Mouse (Mus musculus): ENCODE measurements at regions not wholly inside any gene's neighbourhood (a gene's known extent, or its start where the extent isn't known, plus 50 kb on each side); places are given as distances from the start of the nearest gene placed in this dataset.

DNA sequence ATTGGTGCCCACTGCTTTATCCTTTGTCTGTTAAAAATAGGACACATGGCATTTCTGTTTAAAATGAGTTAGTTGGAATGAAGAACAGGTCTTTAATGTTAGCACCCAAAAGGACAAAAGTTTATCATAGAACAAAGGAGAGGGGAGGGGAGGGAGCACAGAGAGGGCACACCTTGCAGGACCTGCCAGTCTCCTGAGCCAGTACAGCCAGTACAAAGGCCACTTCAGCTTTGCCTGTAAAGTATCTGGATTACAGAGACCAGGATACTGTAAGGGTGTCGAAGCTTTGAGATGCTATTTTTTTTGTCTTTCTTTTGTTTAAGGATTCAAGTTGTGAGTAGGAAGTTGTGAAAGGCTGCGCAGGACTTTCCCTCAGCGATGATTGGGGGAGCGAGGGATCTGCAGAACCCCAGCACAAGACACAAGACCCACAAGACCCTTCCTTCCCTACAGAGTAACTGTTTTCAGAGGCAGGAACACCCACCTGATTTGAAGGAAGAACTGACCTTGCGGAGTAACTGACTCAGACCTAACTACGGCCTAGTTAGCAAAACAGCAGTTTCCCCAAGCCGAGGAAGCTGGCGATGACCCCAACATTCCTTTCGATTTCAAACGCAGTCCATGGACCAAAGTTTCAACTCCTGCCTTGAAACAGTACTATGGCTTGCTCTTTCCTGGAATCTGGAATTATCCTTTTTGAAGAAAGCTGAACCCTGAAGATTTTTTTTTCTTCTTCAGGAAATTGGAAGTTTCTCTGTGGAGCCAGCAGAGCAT, 178.1 kb downstream of the Efnb2 start:
- DNase-seq = no peak

- no peak for DNase-seq
Observed at GRCm38 (mm10) chr8:8477456-8477855, 183.6 kb downstream of the Efnb2 start.

GRCm38 (mm10) chr8:8468552-8468951, 192.5 kb downstream of the Efnb2 start:
- DNase-seq = no peak

- DNase-seq = no peak
Observed at GRCm38 (mm10) chr8:8466526-8467244, 194.4 kb downstream of the Efnb2 start.

DNA sequence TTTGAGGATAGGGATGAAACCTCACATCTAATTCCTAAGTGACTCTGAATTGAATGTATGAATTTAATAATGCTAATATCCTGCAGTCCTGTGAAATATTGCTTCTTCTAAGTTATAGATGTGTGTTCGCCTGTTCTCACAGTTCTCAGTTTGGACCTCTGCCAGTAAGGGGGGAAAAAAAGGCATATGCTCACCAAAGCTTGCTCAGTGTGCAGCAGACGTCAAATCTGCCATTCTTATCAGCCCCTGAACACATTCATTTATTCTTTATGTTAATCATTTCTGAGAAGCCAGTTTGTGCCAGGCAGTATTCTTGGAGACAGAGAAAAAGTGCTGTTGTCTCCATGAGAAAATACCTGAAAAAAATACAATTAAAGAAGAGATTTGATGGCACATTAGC, 198.6 kb downstream of the Efnb2 start:
- no peak for DNase-seq

DNA sequence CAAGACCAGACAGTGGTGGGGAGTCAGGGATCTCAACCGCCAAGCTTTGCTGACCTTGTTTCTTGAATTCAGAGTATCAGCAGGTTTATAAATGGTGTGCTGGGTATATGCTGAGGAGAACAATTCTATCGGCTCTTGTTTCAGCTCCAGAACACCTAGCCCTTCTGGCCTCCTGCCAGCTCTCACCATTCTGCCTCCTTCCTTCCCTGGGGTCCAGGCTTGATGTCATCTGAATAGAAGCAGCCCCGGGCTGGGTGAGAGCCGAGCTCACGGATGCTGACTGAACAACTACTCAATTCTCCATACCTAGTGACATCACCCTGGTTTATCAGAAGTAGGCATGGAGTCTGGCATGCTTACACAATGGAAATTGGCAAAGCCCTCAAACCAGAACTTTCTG, 203.5 kb downstream of the Efnb2 start:
- DNase-seq = no peak

GRCm38 (mm10) chr8:8453944-8454343, 207.1 kb downstream of the Efnb2 start:
- no peak for DNase-seq

GRCm38 (mm10) chr8:8452226-8452625, 208.8 kb downstream of the Efnb2 start:
- no peak for DNase-seq

- no peak for DNase-seq
Observed at GRCm38 (mm10) chr8:8448911-8449310, 212.1 kb downstream of the Efnb2 start.

- no peak for DNase-seq
Observed at GRCm38 (mm10) chr8:8441568-8441967, 219.5 kb downstream of the Efnb2 start.

DNA sequence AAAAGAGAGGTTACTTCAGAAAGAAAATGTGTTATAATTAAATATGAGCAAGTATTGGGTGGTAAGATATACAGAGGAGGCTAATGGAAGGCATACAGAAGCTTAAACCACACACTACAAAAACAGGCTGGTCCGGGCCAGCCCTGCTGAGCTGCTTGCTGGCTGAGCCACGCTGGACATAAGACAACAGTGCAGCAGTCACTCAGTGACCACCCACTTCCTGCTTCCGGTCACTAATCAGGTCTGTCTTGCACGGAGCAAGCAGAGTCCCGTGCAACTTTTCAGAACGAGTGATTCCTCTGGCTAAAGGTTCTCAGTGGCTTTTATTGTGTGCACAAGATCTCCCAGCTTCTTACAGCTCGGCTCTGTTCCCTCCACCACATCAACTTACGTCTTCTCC, 220.1 kb downstream of the Efnb2 start:
- DNase-seq = no peak

DNA sequence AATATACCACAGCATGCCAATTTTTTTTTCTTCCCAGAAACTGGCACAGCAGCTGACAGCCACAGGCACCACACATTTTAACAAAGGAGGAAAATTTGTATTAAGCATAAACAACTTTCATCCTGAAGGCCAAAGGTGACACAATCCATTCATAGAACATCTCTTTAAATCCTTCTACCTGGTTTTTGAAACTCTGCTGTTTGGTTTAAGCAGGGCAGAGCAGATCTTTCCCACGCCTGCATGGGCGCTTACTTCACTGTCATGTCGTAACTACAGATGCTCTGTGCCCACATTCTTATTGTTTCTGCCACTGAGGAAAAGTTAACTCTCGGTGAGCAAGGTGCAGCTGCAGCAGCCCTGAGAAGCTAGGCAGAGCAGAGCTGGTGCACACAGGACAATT, 234.8 kb downstream of the Efnb2 start:
- DNase-seq = no peak

DNA sequence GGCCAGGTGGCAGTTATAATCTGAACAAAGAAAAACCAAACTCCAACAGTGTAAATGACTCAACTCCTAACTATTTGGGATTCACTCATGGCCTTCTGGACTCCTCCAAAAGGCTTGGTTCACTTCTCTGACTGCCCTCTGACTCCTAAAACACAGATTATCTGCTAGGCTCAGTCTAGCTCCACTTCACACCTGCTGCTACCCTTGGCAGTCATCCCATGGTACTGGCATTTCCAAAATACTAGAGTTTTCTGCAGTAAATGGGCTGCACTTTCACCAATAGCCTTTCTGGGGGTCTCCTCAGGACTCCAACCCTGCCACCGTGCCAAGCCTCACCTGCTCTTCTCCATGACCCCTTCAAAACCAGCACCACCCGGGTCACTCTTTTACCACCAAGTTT, 237.6 kb downstream of the Efnb2 start:
- DNase-seq = no peak

- no peak for DNase-seq
Observed at GRCm38 (mm10) chr8:8421713-8422112, 239.3 kb downstream of the Efnb2 start.

DNA sequence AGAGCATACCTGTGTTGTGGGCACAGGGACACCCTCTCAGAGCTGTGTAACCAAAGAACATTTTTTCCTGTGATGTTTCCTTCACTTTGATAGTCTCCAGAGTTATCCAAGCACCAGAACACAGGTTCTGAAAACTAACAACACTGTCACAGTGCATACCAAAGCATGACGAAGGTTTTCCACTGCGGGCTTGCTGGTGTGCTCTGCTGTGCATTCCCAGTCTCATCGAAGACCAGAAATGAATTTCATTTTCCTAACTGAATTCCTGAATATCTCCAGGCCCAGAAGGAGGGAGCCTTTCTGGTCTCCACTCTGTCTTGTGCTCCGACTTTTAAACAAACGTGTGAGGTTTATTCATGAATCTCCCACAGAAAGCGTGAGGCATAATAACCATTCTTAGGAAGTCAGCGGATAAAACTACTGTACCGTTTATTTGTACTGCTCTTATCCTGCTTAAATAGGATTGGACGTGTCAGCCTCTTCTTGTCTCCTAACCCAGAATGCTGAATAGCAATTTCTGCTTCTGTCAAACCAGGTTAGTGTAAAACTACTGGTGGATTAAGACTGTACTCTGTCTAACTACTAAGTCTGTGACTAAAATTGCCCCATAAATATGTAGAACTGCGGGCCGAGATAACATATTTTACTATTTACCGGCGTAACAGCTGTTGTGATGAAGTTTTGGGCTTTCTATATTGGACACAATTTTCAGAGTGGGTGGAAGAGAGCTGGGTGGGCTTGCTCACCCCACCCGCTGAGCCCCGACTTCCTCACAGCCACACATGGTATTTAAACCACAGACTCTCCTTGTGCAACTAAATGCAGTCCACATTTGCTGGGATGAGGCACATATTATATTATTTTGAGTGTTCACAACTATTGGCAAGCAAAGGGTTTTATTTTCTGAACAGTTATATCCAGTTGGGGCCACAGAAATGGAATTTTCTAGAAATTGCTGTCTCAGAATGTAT, 241.4 kb downstream of the Efnb2 start:
- no peak for DNase-seq

DNA sequence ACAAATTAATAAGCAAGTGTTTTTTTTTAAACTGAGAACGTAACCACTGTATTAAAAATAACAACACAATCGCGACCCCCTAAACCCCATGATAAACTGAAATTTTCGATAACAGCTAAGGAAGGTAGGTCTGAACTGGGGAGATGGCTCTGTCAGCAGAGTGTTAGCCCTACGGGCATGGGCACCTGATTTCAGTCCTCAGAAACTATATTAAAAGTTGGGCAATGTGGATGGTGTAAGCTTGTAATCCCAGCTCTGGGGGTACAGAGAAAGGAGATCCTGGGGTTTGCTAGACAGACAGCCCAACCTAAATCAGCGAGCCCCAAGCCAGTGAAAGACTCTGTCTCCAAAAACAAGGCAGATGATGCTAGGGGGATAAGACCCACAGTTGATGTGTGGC, 242.1 kb downstream of the Efnb2 start:
- no peak for DNase-seq

GRCm38 (mm10) chr8:8418525-8418924, 242.5 kb downstream of the Efnb2 start:
- DNase-seq = no peak

GRCm38 (mm10) chr8:8416092-8416701, 244.8 kb downstream of the Efnb2 start:
- DNase-seq = no peak

DNA sequence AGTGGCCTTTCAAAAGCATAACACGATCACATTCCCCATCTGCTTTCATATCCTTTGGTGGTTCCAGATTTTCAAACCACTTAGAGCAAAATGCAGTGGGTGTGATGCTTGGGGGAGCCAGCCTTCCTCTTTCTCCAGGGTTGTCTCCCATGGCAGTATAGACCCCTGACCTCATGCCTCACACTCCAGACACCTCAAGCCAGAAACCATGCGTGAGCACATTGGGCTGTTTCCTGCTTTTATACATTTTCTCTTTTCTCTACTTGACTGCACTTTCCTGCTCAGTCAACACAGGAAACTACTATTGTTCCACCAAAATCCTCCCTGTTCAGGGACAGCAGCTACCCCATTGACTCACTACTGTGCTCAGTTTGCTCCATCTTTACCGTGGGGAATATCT, 253.7 kb downstream of the Efnb2 start:
- DNase-seq = no peak

DNA sequence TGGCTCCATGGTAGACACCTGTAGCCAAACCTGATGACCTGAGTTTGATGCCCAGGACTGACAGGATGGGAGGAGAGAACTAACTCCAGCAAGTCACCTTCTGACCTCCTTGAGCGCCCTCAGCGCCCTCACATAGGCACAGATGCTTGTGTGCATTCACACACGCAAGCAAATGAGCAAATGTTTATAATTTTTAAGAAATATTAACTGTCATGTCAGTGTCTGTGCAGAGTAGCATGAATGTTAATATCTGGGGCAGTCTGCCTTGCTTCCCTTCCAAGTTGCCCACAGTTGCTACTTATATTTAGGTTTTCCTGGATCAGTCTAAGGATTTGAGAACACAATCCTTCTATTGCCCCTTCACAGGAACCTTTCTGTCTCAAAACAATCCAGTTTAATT, 257.6 kb downstream of the Efnb2 start:
- DNase-seq = no peak

DNA sequence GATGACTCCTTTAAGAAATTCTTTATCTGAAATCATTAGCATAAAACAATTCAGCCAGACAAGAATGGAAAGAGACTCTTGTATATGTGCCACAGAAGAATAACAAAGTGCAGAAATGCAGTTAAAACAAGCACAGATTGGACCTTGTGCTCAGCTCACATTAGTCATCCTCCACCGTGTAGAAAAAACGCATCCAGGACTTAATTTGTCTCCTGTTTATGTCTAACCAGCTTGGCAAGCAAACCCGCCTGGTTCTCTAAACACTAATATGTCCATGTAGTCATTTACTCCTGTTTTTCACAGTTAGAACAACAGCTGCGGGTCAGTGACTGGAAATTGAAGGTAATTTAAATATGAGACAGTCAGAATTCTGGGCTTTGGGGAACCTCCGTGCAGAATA, 268.7 kb downstream of the Efnb2 start:
- DNase-seq = no peak

DNA sequence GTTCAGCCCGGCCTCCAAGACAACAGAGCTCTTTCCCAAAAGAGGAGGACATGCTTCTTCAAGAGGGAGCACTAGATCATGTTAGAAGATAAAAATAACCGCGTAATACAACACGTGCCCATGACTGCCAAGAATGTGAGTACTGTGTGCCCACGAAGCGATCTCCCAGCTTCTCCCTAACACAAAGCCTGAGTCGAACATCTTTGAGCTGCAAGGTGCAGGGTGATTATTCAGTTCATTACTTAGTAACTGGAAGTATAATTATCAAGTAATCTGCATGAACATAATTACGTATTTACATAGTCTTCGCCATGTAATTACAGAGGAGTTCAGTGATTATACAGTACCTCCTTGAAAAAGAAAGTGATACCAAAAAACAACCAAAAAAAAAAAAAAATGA, 269.7 kb downstream of the Efnb2 start:
- no peak for DNase-seq

GRCm38 (mm10) chr8:8378248-8378647, 282.8 kb downstream of the Efnb2 start:
- no peak for DNase-seq
